Mouse (Mus musculus) forebrain, embryonic 15.5 days (tissue): ENCODE data around the gene Gm10134. TPM values are rescaled to one million over a fixed set of nuclear protein-coding genes. Genes with fewer than 3 reads are reported as not detected.

ENCODE experiments used
- ATAC-seq: fragments of 200-750 bp; cut with Nextera tagmentation; replicated peaks from 2 replicates; pipeline ENCODE4 v1.8.0; 2017; ENCODE audit warnings: mild to moderate bottlenecking, moderate TSS enrichment, moderate library complexity
- H3K27ac ChIP-seq: fragments of 300-500 bp; sonication (generic); replicated peaks from 2 replicates; pipeline ENCODE4 v1.5.1; 2015; ENCODE audit warnings: mild to moderate bottlenecking, inconsistent platforms
- H3K27me3 ChIP-seq: fragments of 300-500 bp; sonication (generic); 2 replicates; pipeline ENCODE4 v1.6.1; 2015; ENCODE audit warnings: inconsistent platforms
- H3K36me3 ChIP-seq: fragments of 300-500 bp; sonication (generic); 2 replicates; pipeline ENCODE4 v1.6.1; 2015; ENCODE audit warnings: mild to moderate bottlenecking, inconsistent platforms
- H3K4me1 ChIP-seq: fragments of 300-500 bp; sonication (generic); 2 replicates; pipeline ENCODE4 v1.6.1; 2015; ENCODE audit warnings: inconsistent platforms
- H3K4me2 ChIP-seq: fragments of 300-500 bp; sonication (generic); replicated peaks from 2 replicates; pipeline ENCODE4 v1.6.1; 2015; ENCODE audit warnings: mild to moderate bottlenecking, inconsistent platforms
- H3K4me3 ChIP-seq: fragments of 300-500 bp; sonication (generic); 2 replicates; pipeline ENCODE4 v1.5.1; 2015; ENCODE audit warnings: mild to moderate bottlenecking, inconsistent platforms
- H3K9ac ChIP-seq: fragments of 300-500 bp; sonication (generic); replicated peaks from 2 replicates; pipeline ENCODE4 v1.6.1; 2015; ENCODE audit warnings: mild to moderate bottlenecking, inconsistent platforms
- H3K9me3 ChIP-seq: fragments of 300-500 bp; sonication (generic); 2 replicates; pipeline ENCODE4 v1.6.1; 2016; ENCODE audit warnings: inconsistent platforms
- WGBS: fragments of 180-500 bp; shearing (Covaris S2); methylation state at CpG from one replicate; pipeline ENCODE4 v1.1.7; 2015; ENCODE audit warnings: mixed read lengths; 5-methylcytosine and 5-hydroxymethylcytosine counted together
- polyA plus RNA-seq: library from polyadenylated mRNA; unstranded; fragments of >200 nt; fragmentation: Nextera tagmentation; extraction: Ambion mirVana; gene quantifications from 2 replicates; pipeline ENCODE4 v1.2.1, GENCODE M21; 2015

Gene Gm10134
- polyA plus RNA-seq, 1 experiment from 2014 or later, result 0.92 TPM

DNA sequence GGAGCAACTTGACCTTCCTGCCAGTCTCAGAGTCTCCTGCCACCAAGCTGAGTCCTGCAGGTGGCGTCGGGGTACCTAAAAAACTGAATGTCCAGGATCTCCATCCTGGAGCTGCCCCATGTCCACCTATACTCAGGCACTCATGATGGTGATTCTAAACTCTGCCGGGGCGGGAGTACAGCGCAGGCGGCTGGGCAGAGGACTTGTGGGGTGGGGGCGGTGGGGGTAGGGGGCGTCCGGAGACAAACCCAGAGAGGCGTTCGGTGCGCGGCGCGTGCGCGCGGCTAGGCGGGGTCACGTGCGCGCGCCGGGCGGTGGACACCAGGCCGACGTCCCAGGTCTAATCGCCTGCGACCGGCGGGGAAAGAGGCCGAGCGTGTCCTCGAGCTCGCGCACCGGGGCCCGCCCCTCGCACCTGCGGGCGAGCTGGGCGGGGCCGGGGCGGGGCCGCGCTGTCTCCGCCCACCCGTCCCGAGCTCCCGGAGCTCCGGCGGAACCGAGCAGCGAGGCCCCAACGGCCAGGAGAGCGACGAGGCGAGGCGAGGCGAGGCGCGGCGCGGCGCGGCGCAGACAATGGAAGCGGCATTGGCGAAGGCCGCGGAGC is 7.0 kb downstream of the Gm10134 start, which contains the start of gene Ralgds:
Gene Ralgds, plus strand, starts transcription at position 328 of the 604 bp plus-strand sequence.
- Histone ChIP-seq H3K27me3 (no peaks in the 10 kb centered on the region), H3K9me3 (no peaks in the 10 kb centered on the region), H3K9ac (peak within 1 kb of the TSS; percentile 97), H3K4me1 (peaks cover 46% of the 10 kb centered on the region), H3K36me3 (no peaks in the 10 kb centered on the region), H3K4me3 (peak within 1 kb of the TSS; percentile 95), H3K4me2 (peak within 1 kb of the TSS; percentile 62), H3K27ac (peak within 1 kb of the TSS; percentile 90)
- ATAC-seq, result peak; percentile 66
- 0% methylated on average over 71 of the region's 71 CpGs for WGBS

DNA sequence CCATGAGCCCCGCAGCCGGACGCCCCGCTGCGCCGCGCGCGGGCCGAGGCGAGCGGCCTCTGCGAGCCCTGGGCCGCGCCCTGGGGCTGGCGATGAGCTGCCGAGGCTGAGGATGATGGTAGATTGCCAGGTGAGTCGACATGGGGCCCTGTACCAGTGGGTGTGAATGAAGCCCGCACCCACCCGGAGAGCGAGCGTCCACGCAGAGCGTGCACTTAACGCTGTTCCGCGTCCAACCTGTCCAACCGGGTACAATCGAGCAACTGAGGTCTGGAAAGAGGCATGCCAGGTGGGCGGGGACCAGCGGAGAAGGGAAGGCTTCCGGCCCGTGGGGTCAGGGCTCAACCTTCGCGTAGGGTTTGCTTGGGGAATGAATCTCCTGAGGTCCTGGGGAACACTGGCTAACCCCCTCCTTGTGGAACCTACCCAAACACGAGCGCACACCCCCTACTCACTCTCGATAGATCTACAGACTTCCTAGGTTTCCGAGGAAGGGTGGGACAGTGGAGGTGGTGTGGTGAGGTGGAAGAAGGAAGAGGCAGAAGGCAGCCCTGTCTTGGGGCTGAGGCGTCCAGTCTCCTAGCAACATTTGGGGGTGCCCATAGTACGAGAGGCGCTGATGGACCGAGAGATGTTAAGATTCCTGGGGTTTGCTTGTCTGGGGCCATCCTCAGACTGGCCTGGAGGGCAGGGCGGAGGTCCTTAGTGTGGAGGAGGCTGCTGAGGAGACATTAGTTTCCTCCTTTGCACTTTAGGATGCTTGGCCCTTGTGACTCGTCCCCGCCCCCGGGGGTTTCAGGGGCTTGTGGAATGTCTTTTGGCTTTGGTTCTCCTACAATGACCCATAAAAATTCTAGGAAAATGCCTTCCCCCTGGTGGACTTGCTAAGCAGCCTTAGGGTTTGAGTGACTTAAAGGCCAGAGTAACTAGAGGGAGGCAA is 7.8 kb downstream of the Gm10134 start:
- peaks cover 54% of the 10 kb centered on the region for H3K4me1 ChIP-seq
- no peaks in the 10 kb centered on the region for H3K9me3 ChIP-seq
- H3K4me2 ChIP-seq, result peak overlapping the region; percentile 62
- no peaks in the 10 kb centered on the region for H3K27me3 ChIP-seq
- no peaks in the 10 kb centered on the region for H3K36me3 ChIP-seq
- WGBS, result 6% methylated on average over 47 of the region's 47 CpGs
- peak overlapping the region; percentile 90 for H3K27ac ChIP-seq
- peak overlapping the region; percentile 95 for H3K4me3 ChIP-seq
- H3K9ac ChIP-seq, result peak overlapping the region; percentile 97
- peak; percentile 49 for ATAC-seq

DNA sequence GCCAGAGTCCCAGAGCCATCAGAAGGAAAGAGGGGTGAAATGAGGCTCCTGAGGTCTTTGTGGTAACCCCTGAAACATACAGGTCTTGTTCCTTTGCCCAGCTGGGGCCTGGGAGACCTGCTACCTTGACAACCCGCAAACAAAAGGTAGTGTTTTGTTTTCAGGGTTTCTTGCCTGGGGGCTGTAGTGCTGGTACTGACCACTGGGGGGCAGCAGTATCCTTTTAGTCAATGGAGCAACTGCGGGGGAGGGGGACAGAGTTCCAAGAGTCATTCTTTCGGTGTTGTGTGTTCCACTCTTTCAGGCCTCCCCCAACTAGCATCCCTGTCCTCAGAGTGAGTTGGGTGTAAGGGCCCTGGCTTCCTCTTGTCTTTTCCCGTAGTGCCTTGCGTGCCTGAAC is 8.6 kb downstream of the Gm10134 start:
- Histone ChIP-seq H3K9ac (peak overlapping the region; percentile 97), H3K36me3 (no peaks in the 10 kb centered on the region), H3K4me1 (peaks cover 55% of the 10 kb centered on the region), H3K27me3 (no peaks in the 10 kb centered on the region), H3K9me3 (no peaks in the 10 kb centered on the region), H3K27ac (peak overlapping the region; percentile 90), H3K4me2 (peak overlapping the region; percentile 62), H3K4me3 (peak overlapping the region; percentile 95)
- no peak for ATAC-seq
- 25% methylated on average over 5 of the region's 5 CpGs for WGBS

DNA sequence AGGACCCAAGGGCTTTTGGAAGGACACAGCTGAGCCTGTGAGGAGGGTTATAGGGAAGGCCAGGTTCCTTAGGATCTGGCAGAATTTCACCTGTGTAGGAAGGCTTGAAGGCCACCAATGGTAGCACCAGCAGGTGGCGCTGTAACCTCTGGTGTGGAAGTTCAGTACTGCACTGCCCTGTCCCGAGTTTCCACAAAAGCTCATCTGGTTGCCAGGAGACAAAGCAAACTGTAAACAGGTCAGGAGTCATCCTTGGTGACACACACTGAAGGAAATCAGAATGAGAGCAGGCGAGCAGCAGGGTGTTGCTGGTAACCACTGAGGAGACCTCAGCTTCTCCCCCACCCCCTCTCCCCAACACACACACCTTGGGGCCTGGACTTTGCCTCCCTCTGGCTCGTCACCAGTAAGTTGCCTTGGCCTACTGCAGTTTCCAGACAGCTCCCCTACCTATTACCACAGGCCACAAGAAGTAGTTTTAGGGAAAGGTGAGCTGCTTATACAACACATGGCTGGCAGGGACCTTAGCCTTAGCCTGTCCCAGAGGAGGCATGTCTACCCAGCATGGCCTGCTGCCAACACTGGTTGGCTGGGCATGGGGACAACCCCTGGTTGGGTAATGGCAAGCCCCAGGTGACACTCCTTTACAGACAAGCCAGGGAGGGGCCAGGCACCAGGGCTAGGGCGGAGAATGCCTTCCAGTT is 11.5 kb downstream of the Gm10134 start:
- WGBS, result 45% methylated on average over 5 of the region's 5 CpGs
- H3K4me1 ChIP-seq, result peaks cover 78% of the 10 kb centered on the region
- H3K4me3 ChIP-seq, result no peak overlapping the region
- no peaks in the 10 kb centered on the region for H3K27me3 ChIP-seq
- no peaks in the 10 kb centered on the region for H3K9me3 ChIP-seq
- no peak overlapping the region for H3K9ac ChIP-seq
- ATAC-seq, result no peak
- no peak overlapping the region for H3K4me2 ChIP-seq
- peaks cover 4% of the 10 kb centered on the region; the same call in 1 of the 2 replicates for H3K36me3 ChIP-seq
- peak overlapping the region; percentile 62 for H3K27ac ChIP-seq

DNA sequence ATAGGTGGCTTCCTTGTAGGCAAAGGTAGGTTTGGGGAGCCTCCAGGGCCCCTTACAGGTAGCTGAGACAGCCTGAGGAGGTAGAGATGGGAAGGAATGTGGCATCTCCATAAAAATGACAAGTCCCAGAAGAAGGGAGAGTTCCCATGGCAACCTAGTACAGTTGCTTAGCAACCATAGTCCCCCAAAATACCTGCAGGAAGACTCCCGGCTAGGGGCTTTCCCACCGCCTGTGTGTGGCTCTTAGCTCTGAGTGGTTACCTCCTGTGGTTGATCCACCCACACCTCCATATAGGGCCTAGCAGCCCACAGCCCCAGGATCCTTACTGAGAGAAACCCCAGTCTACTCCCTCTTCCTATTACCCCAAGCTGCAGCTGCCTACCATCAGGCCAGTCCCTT is 12.3 kb downstream of the Gm10134 start:
- 0 out of 2 replicates have a peak overlapping the region, but pooled peaks have one; percentile 13 for H3K4me2 ChIP-seq
- H3K9me3 ChIP-seq, result no peaks in the 10 kb centered on the region
- H3K36me3 ChIP-seq, result peaks cover 5% of the 10 kb centered on the region; the same call in 1 of the 2 replicates
- peaks cover 76% of the 10 kb centered on the region for H3K4me1 ChIP-seq
- peak overlapping the region; percentile 62 for H3K27ac ChIP-seq
- H3K9ac ChIP-seq, result no peak overlapping the region
- H3K4me3 ChIP-seq, result no peak overlapping the region
- H3K27me3 ChIP-seq, result no peaks in the 10 kb centered on the region
- 23% methylated on average over 2 of the region's 2 CpGs for WGBS
- ATAC-seq, result peak; percentile 24; the same call in 1 of the 2 replicates

DNA sequence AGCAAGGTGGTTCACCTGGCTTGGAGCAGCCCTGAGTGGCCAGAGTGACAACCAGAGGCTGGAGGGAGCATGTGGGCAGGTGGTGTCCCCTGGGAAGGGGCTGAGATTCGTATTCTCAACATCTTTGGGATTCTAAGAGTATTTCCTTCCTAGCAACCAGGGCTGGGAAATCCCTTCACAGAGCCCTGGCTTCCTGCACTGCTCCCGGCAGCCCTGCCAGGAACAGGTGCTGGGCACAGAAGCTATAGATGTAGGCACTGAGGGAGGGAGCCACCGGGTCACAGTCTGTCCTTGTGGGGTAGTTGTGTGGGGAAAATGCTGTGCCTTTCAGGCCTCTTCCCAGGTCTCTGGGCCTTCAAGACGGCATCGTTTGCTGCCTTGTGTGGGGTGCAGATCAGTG is 14.7 kb downstream of the Gm10134 start:
- H3K27ac ChIP-seq, result no peak overlapping the region
- no peaks in the 10 kb centered on the region for H3K27me3 ChIP-seq
- no peak overlapping the region for H3K4me2 ChIP-seq
- H3K4me1 ChIP-seq, result peaks cover 80% of the 10 kb centered on the region
- no peak overlapping the region for H3K9ac ChIP-seq
- peaks cover 5% of the 10 kb centered on the region; the same call in 1 of the 2 replicates for H3K36me3 ChIP-seq
- H3K4me3 ChIP-seq, result no peak overlapping the region
- ATAC-seq, result no peak
- whole genome bisulfite sequencing, result 67% methylated on average over 5 of the region's 5 CpGs
- no peaks in the 10 kb centered on the region for H3K9me3 ChIP-seq

DNA sequence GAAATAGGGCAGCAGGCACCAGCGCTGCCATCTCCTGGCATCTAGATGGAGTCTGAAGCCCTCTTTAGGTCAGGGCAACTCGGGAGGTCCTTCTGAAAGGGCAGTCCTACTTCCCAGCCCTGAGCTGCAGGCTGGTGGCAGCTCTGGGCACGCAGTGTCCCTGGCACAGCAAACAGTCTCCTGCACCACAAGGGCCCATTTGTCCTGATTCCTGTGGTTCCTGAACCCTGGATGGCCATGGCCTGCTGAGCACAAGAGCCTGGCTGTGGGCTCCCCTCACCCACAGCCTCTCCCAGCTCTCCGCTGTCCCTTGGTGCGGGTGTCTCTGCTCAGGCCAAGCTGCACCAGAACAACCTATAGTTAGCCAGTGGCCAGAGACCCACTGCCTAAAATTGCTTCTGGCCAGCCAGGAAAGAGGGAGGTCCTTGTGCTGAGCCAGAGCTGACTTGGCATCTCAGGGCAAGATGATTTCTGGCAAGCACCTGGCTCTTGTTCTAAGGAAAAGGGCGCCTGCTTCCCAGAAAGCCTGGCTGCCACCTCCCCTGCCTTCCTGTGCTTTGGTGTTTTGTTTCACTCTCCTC is 15.8 kb downstream of the Gm10134 start:
- H3K27me3 ChIP-seq, result no peaks in the 10 kb centered on the region
- H3K4me2 ChIP-seq, result no peak overlapping the region
- no peak overlapping the region for H3K9ac ChIP-seq
- no peak for ATAC-seq
- H3K4me1 ChIP-seq, result peaks cover 80% of the 10 kb centered on the region
- H3K9me3 ChIP-seq, result no peaks in the 10 kb centered on the region
- no peak overlapping the region for H3K4me3 ChIP-seq
- 83% methylated on average over 6 of the region's 6 CpGs for WGBS
- peak overlapping the region; percentile 19; the same call in 1 of the 2 replicates for H3K27ac ChIP-seq
- peaks cover 5% of the 10 kb centered on the region; the same call in 1 of the 2 replicates for H3K36me3 ChIP-seq

DNA sequence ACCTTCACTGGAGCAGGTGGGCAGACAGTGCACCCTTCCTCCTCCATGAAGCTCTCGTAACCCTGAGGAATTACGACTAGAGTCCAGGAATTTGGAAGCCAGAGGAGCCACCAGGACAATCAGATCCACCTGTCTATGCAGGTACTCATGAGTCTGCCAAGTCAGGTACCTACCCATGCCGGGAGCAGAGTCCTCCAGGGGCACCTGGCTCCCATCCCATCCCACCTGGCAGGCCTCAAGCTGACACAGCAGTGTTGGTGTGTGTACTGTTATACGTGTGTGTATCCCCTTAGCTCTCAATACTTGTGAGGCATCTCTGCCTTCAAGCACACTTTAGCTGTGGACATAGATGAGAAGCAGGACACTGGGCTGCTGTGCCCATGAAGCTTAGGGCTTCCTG is 16.3 kb downstream of the Gm10134 start:
- Histone ChIP-seq H3K4me3 (no peak overlapping the region), H3K9ac (no peak overlapping the region), H3K36me3 (peaks cover 5% of the 10 kb centered on the region; the same call in 1 of the 2 replicates), H3K9me3 (no peaks in the 10 kb centered on the region), H3K4me1 (peaks cover 81% of the 10 kb centered on the region), H3K27me3 (no peaks in the 10 kb centered on the region), H3K4me2 (no peak overlapping the region), H3K27ac (peak overlapping the region; percentile 19; the same call in 1 of the 2 replicates)
- ATAC-seq, result no peak
- 84% methylated on average over 4 of the region's 4 CpGs for WGBS

DNA sequence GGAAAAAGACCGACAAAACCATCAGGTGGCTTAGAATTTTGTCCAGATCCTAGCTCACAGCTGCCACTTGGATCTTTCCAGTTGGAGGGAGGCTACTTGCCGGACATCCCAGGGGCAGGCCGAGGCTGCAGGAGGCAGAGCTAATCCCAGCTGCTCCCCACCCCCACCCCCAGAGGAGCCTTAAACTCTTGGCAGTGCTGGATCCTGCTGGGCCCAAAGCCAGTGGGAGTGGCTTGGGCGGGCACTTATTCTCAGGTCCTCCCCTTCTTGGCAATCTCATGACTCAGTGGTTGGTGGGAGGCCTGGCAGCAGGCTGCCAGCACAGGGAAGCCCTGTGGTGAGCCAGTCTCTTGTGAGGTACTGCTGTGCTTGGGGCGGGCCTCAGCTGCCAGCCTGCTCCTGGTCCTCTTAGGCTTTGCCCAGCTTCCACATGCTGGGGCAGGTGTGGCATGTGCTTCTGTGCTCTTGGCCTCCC is 17.8 kb downstream of the Gm10134 start:
- WGBS, result 5% methylated on average over 5 of the region's 5 CpGs
- H3K9me3 ChIP-seq, result no peaks in the 10 kb centered on the region
- H3K9ac ChIP-seq, result no peak overlapping the region
- no peaks in the 10 kb centered on the region for H3K27me3 ChIP-seq
- ATAC-seq, result peak; percentile 90
- H3K27ac ChIP-seq, result peak overlapping the region; percentile 81
- peaks cover 5% of the 10 kb centered on the region; the same call in 1 of the 2 replicates for H3K36me3 ChIP-seq
- peaks cover 80% of the 10 kb centered on the region for H3K4me1 ChIP-seq
- H3K4me2 ChIP-seq, result no peak overlapping the region
- H3K4me3 ChIP-seq, result no peak overlapping the region

DNA sequence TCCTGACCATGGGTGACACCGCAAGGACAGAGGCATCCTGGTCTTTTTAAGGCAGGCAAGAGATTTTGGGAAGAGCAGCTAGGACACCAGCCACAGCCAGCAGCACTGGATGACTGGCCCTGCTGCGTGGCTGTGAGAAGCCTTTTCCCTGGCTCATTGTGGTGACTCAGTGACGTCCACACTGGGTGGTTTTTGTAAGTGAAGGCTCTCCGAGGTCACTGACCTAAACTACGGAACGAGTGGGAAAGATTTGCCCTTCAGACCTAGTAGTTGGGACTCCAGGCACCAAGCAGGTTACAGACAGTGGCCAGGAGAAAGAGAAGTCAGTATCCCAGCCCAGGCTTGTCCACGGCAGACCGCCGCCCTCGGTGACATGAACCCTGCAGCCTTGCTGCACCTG is 18.5 kb downstream of the Gm10134 start:
- H3K36me3 ChIP-seq, result peaks cover 5% of the 10 kb centered on the region; the same call in 1 of the 2 replicates
- no peaks in the 10 kb centered on the region for H3K27me3 ChIP-seq
- no peak overlapping the region for H3K4me3 ChIP-seq
- ATAC-seq, result no peak
- H3K4me2 ChIP-seq, result no peak overlapping the region
- no peaks in the 10 kb centered on the region for H3K9me3 ChIP-seq
- peak overlapping the region; percentile 81 for H3K27ac ChIP-seq
- 77% methylated on average over 10 of the region's 10 CpGs for WGBS
- no peak overlapping the region for H3K9ac ChIP-seq
- peaks cover 83% of the 10 kb centered on the region for H3K4me1 ChIP-seq

DNA sequence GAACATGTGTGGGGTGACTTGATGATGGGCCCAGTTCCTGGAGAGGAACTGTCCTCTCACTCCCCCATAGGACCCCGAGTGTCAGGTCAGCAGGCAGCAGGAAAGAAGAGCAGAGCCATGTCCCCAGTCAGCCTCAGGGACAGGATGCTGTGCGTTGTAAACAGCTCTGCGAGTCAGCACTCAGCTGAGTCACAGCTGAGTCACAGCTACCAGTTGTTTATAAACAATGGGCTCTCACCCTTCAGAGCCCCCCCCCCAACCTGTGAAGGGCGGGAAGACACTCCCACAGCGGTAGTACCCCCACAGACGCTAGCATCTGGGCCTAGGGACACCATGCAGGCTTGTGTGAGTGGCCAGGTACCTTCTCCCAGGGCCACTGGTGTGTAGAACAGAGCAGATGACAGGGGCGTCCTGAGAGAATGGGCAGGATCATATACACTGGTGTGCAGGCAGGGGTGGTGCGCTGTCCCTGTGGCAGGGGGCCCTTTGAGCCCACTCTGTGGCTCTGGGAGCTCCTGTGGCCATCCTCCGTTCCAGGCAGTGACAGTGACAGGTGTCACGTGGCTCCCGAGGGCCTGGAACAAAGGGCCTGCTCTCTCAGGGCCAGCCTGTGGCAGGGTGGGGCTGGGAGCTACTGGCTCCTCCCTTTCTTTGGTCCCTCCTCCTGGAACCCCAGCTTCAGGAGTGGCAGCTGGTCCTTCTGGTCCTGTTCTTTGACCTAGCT is 19.5 kb downstream of the Gm10134 start:
- Histone ChIP-seq H3K27me3 (no peaks in the 10 kb centered on the region), H3K4me3 (no peak overlapping the region), H3K9ac (no peak overlapping the region), H3K27ac (peak overlapping the region; percentile 81), H3K4me2 (no peak overlapping the region; the same call in 1 of the 2 replicates), H3K36me3 (peaks cover 5% of the 10 kb centered on the region; the same call in 1 of the 2 replicates), H3K9me3 (no peaks in the 10 kb centered on the region), H3K4me1 (peaks cover 88% of the 10 kb centered on the region)
- peak; percentile 36 for ATAC-seq
- 16% methylated on average over 11 of the region's 11 CpGs for WGBS
